Mouse (Mus musculus) left cerebral cortex, adult 8-10 months (tissue): ENCODE measurements around the gene Fbxo27. TPM values are rescaled to one million over a fixed set of nuclear protein-coding genes. Genes with fewer than 3 reads are reported as not detected.
"Not testable (repeated sequence)": the region's sequence is repeated elsewhere in the genome, so short reads cannot be mapped to it uniquely, and the experiment has no call there.

Source experiments
- DNase-seq, 2 experiments: peaks; one replicate each; pipeline ENCODE4 v3.0.0; 2022; ENCODE audit warnings: low spot score in 2 of 2
- total RNA-seq, 4 experiments: library from RNA; stranded (reverse); gene quantifications; 2 replicates each; pipeline ENCODE4 v1.2.4; 2022

Fbxo27 gene
- total RNA-seq, result 10 to 100 TPM; 18.3 to 20.9 (median 20.4) TPM

- peak; percentile 36 to 39 for DNase-seq
Observed at GRCm38 (mm10) chr7:28692545-28693320, at the start of gene Fbxo27. Fbxo27 (plus strand) TSS chr7:28692849.

GRCm38 (mm10) chr7:28645366-28645765, 47.3 kb upstream of the Fbxo27 start:
- DNase-seq, result no peak

- DNase-seq, result no peak
Observed at GRCm38 (mm10) chr7:28645947-28646475, 46.6 kb upstream of the Fbxo27 start.

- no peak for DNase-seq
Observed at GRCm38 (mm10) chr7:28647016-28647415, 45.6 kb upstream of the Fbxo27 start.

- DNase-seq, result no peak
Observed at GRCm38 (mm10) chr7:28651157-28651556, 41.5 kb upstream of the Fbxo27 start.

- DNase-seq, result no peak
Observed at GRCm38 (mm10) chr7:28656430-28656829, 36.2 kb upstream of the Fbxo27 start.

GRCm38 (mm10) chr7:28665620-28666579, 26.7 kb upstream of the Fbxo27 start:
- DNase-seq, result no peak

GRCm38 (mm10) chr7:28671172-28671571, 21.5 kb upstream of the Fbxo27 start:
- no peak for DNase-seq

GRCm38 (mm10) chr7:28672276-28672675, 20.4 kb upstream of the Fbxo27 start:
- DNase-seq, result no peak

- DNase-seq, result not testable (repeated sequence)
Observed at GRCm38 (mm10) chr7:28672786-28673185, 19.9 kb upstream of the Fbxo27 start.

GRCm38 (mm10) chr7:28674994-28675393, 17.7 kb upstream of the Fbxo27 start:
- DNase-seq, result no peak

- DNase-seq, result no peak
Observed at GRCm38 (mm10) chr7:28675746-28676145, 16.9 kb upstream of the Fbxo27 start.

- DNase-seq, result no peak
Observed at GRCm38 (mm10) chr7:28676811-28677541, 15.7 kb upstream of the Fbxo27 start.

GRCm38 (mm10) chr7:28677624-28678023, 15.0 kb upstream of the Fbxo27 start:
- no peak for DNase-seq

GRCm38 (mm10) chr7:28691075-28691474, 1.6 kb upstream of the Fbxo27 start:
- no peak for DNase-seq

GRCm38 (mm10) chr7:28693321-28693966, 795 bp downstream of the Fbxo27 start:
- peak; percentile 65 to 93 for DNase-seq

- DNase-seq, result no peak
Observed at GRCm38 (mm10) chr7:28694423-28694822, 1.8 kb downstream of the Fbxo27 start.

- DNase-seq, result no peak
Observed at GRCm38 (mm10) chr7:28694966-28695511, 2.4 kb downstream of the Fbxo27 start.

- no peak for DNase-seq
Observed at GRCm38 (mm10) chr7:28697277-28697676, 4.6 kb downstream of the Fbxo27 start.

- DNase-seq, result no peak
Observed at GRCm38 (mm10) chr7:28700269-28700668, 7.6 kb downstream of the Fbxo27 start.
